Mouse (Mus musculus) lung, embryonic 15.5 days (tissue): ENCODE data around the gene Rnf167. TPM values are rescaled to one million over a fixed set of nuclear protein-coding genes. Genes with fewer than 3 reads are reported as not detected.

Source experiments
- ATAC-seq: fragments of 200-750 bp; cut with Nextera tagmentation; 2 replicates; pipeline ENCODE4 v1.8.0; 2017; ENCODE audit warnings: moderate number of reproducible peaks, borderline replicate concordance; ENCODE audit not compliant: low FRiP score, low TSS enrichment; ENCODE audit errors: extremely low read depth
- H3K27ac ChIP-seq: fragments of 300-500 bp; sonication (generic); 2 replicates; pipeline ENCODE4 v1.5.1; 2015; ENCODE audit warnings: moderate library complexity, mild to moderate bottlenecking, inconsistent platforms
- H3K27me3 ChIP-seq: fragments of 300-500 bp; sonication (generic); 2 replicates; pipeline ENCODE4 v1.6.1; 2015; ENCODE audit warnings: inconsistent platforms
- H3K36me3 ChIP-seq: fragments of 300-500 bp; sonication (generic); 2 replicates; pipeline ENCODE4 v1.6.1; 2015; ENCODE audit warnings: inconsistent platforms
- H3K4me1 ChIP-seq: fragments of 300-500 bp; sonication (generic); 2 replicates; pipeline ENCODE4 v1.6.1; 2015; ENCODE audit warnings: inconsistent platforms
- H3K4me2 ChIP-seq: fragments of 300-500 bp; sonication (generic); 2 replicates; pipeline ENCODE4 v1.6.1; 2015; ENCODE audit warnings: inconsistent platforms, mild to moderate bottlenecking, moderate library complexity
- H3K4me3 ChIP-seq: fragments of 300-500 bp; sonication (generic); 2 replicates; pipeline ENCODE4 v1.5.1; 2015; ENCODE audit warnings: mild to moderate bottlenecking, inconsistent platforms
- H3K9ac ChIP-seq: fragments of 300-500 bp; sonication (generic); 2 replicates; pipeline ENCODE4 v1.6.1; 2015; ENCODE audit warnings: inconsistent platforms
- H3K9me3 ChIP-seq: fragments of 300-500 bp; sonication (generic); 2 replicates; pipeline ENCODE4 v1.6.1; 2016; ENCODE audit warnings: inconsistent platforms
- WGBS: fragments of 180-500 bp; shearing (Covaris S2); methylation state at CpG from one replicate; pipeline ENCODE4 v1.1.7; 2015; 5-methylcytosine and 5-hydroxymethylcytosine counted together
- polyA plus RNA-seq: library from polyadenylated mRNA; unstranded; fragments of >200 nt; fragmentation: Nextera tagmentation; extraction: Ambion mirVana; gene quantifications from 2 replicates; pipeline ENCODE4 v1.2.1, GENCODE M21; 2015

Gene Rnf167
- polyA plus RNA-seq, 1 experiment from 2014 or later: 119 TPM

GRCm38 (mm10) chr11:70669582-70670345 is 22.7 kb downstream of the Rnf167 start:
- Histone ChIP-seq H3K27me3 (no peaks in the 10 kb centered on the region), H3K36me3 (peaks cover 33% of the 10 kb centered on the region), H3K27ac (peak overlapping the region; percentile 99), H3K4me2 (peak overlapping the region; percentile 88), H3K4me1 (peaks cover 23% of the 10 kb centered on the region), H3K9ac (peak overlapping the region; percentile 58), H3K4me3 (peak overlapping the region; percentile 73), H3K9me3 (no peaks in the 10 kb centered on the region)
- WGBS: under 1% methylated on average over 30 of the region's 31 CpGs
- ATAC-seq: peak; percentile 35

DNA sequence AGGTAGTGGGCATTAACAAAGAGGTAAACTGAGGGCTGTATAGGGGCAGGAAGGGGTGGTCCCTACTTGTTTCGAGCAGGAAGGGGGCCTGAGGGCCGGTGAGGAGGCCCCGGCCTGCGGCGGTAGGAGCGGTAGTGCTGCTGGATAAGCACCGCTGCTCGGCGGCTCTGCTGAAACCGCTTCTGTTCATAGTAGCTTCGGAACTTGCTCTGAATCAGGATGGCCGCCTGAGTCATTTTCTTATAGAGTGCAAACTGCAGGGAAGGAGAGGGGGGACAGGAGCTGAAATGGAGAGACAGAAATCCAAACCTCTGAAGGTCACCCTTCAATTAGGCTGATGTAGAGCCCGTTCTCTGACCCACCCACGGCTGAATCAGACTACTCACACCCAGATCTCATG is 23.4 kb downstream of the Rnf167 start:
- peak overlapping the region; percentile 58 for H3K9ac ChIP-seq
- no peaks in the 10 kb centered on the region for H3K27me3 ChIP-seq
- no peak for ATAC-seq
- peak overlapping the region; percentile 73 for H3K4me3 ChIP-seq
- H3K4me2 ChIP-seq: peak overlapping the region; percentile 88
- WGBS: 33% methylated on average over 14 of the region's 14 CpGs
- H3K36me3 ChIP-seq: peaks cover 32% of the 10 kb centered on the region
- H3K4me1 ChIP-seq: peaks cover 23% of the 10 kb centered on the region
- H3K9me3 ChIP-seq: no peaks in the 10 kb centered on the region
- H3K27ac ChIP-seq: peak overlapping the region; percentile 99

- H3K27ac ChIP-seq: no peak overlapping the region
- peaks cover 23% of the 10 kb centered on the region for H3K4me1 ChIP-seq
- ATAC-seq: no peak
- no peaks in the 10 kb centered on the region for H3K27me3 ChIP-seq
- peaks cover 30% of the 10 kb centered on the region for H3K36me3 ChIP-seq
- no peaks in the 10 kb centered on the region for H3K9me3 ChIP-seq
- no peak overlapping the region for H3K4me3 ChIP-seq
- H3K9ac ChIP-seq: no peak overlapping the region
- 0 out of 2 replicates have a peak overlapping the region, but pooled peaks have one; percentile 88 for H3K4me2 ChIP-seq
- WGBS: 84% methylated on average over 16 of the region's 16 CpGs
Observed at GRCm38 (mm10) chr11:70671333-70672047, 24.5 kb downstream of the Rnf167 start.

DNA sequence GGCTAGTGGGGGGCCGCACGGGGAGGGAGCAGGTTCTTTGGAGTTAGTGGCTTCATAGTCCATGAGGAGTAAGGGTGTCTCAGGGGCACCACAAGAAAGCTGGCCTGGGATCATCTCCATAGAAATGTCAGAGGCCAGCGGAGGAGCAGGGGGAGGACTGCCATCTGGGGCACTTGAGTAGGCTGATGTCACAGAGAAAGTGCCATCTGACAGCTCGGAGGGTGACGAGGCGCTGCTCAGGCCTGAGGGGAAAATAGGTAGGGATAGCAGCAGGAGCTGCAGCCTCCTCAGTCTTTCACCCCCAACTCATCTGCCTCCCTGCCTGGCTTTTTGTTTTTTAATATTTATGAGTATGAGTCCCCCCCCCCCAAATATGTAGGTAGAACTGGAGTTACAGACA is 27.0 kb downstream of the Rnf167 start:
- Histone ChIP-seq H3K4me1 (peaks cover 10% of the 10 kb centered on the region), H3K4me3 (no peak overlapping the region), H3K27ac (no peak overlapping the region), H3K9ac (no peak overlapping the region), H3K27me3 (no peaks in the 10 kb centered on the region), H3K9me3 (no peaks in the 10 kb centered on the region), H3K4me2 (no peak overlapping the region), H3K36me3 (peaks cover 41% of the 10 kb centered on the region)
- no peak for ATAC-seq
- 81% methylated on average over 6 of the region's 6 CpGs for WGBS

DNA sequence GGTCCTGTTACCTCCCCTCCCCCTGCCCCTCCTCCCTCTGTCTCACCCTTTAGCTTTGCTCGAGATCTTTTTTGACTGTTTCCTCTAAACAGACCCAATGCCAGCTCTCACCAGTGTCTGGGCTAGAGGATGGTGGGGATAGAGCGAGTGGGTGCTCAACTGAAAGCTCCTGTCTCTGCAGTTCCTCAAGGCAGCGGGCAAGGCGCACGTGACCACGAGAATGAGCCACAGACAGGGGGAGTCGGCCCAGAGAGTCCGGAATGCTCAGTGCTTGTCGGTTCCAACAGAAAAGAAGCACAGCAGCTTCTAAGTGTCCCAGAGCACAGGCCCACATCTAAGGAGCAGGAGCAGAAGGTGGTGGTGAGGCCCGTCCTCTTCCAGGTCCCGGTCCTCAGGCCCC is 27.5 kb downstream of the Rnf167 start:
- no peak overlapping the region for H3K27ac ChIP-seq
- H3K36me3 ChIP-seq: peaks cover 46% of the 10 kb centered on the region
- H3K27me3 ChIP-seq: no peaks in the 10 kb centered on the region
- WGBS: 65% methylated on average over 11 of the region's 11 CpGs
- ATAC-seq: no peak
- H3K4me1 ChIP-seq: peaks cover 10% of the 10 kb centered on the region
- H3K4me3 ChIP-seq: no peak overlapping the region
- no peak overlapping the region for H3K4me2 ChIP-seq
- no peak overlapping the region for H3K9ac ChIP-seq
- no peaks in the 10 kb centered on the region for H3K9me3 ChIP-seq

DNA sequence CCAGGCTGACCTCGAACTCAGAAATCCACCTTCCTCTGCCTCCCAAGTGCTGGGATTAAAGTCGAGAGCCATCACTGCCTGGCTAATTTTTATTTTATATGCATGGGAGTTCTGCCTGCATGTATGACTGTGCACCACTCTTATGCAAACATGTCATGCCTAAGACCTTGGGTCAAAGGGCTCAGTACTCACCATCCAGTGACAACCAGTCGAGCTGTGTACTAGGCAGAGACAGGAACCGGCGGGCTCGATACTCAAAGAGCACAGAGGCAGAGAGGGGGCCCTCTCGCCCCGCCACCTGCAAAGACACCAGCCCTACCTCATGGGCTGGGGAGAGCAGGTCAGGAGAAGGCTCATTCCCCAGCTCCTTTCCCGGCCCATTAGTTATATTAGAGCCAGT is 31.1 kb downstream of the Rnf167 start:
- H3K4me3 ChIP-seq: no peak overlapping the region
- H3K36me3 ChIP-seq: peaks cover 56% of the 10 kb centered on the region
- ATAC-seq: no peak
- H3K4me1 ChIP-seq: peaks cover 9% of the 10 kb centered on the region
- no peaks in the 10 kb centered on the region for H3K27me3 ChIP-seq
- 70% methylated on average over 9 of the region's 9 CpGs for WGBS
- H3K4me2 ChIP-seq: no peak overlapping the region
- H3K9ac ChIP-seq: no peak overlapping the region
- no peaks in the 10 kb centered on the region for H3K9me3 ChIP-seq
- no peak overlapping the region for H3K27ac ChIP-seq

GRCm38 (mm10) chr11:70678576-70678975 is 31.5 kb downstream of the Rnf167 start:
- Histone ChIP-seq H3K9me3 (no peaks in the 10 kb centered on the region), H3K4me3 (no peak overlapping the region), H3K9ac (no peak overlapping the region), H3K36me3 (peaks cover 60% of the 10 kb centered on the region), H3K4me1 (peaks cover 9% of the 10 kb centered on the region), H3K4me2 (no peak overlapping the region), H3K27ac (no peak overlapping the region), H3K27me3 (no peaks in the 10 kb centered on the region)
- 76% methylated on average over 2 of the region's 2 CpGs for WGBS
- no peak for ATAC-seq

DNA sequence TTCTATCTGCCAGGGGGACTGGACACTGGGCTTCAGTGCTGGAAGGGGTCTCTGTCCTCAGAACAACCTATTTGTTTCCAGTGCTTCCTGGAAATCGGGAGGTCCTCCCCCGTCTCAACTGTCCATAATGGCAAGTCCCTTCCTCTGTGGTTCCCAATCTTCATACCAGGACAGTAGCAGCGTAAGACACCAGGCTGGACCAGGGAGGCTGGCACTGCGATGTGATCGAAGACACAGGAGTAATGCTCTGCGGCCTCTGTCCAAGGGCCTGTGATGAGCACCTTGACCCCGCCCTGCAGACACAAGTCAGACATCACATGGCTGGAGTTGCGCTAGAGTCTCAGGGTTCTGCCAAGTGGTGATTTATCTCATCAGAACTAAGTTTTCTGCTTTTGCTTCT is 32.3 kb downstream of the Rnf167 start:
- Histone ChIP-seq H3K27me3 (no peaks in the 10 kb centered on the region), H3K4me2 (no peak overlapping the region), H3K27ac (no peak overlapping the region), H3K4me1 (peaks cover 9% of the 10 kb centered on the region), H3K4me3 (no peak overlapping the region), H3K9ac (no peak overlapping the region), H3K9me3 (no peaks in the 10 kb centered on the region), H3K36me3 (peaks cover 61% of the 10 kb centered on the region)
- 94% methylated on average over 8 of the region's 8 CpGs for WGBS
- ATAC-seq: no peak

DNA sequence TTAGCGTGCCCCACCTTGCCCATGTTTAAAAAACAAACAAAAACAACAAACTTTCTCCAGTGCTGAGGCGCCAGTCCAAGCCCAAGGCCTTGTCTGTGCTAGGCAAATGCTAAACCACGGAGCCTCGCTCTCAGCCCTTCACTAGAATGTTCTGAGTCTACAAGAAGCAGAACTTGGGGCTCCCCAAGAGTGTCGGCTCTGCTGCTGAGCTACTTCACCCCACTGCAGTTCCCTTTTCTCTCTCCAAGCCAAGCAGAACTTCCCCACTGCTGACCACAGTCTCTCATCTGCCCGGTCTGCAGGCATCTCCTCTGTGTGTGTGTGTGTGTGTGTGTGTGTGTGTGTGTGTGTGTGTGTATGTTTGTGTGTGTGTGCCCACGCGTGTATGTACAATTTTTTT is 32.9 kb downstream of the Rnf167 start:
- Histone ChIP-seq H3K9ac (no peak overlapping the region), H3K27ac (no peak overlapping the region), H3K9me3 (no peaks in the 10 kb centered on the region), H3K4me3 (no peak overlapping the region), H3K4me1 (peaks cover 9% of the 10 kb centered on the region), H3K27me3 (no peaks in the 10 kb centered on the region), H3K4me2 (no peak overlapping the region), H3K36me3 (peaks cover 62% of the 10 kb centered on the region)
- 89% methylated on average over 7 of the region's 8 CpGs for WGBS
- no peak for ATAC-seq

- Histone ChIP-seq H3K4me3 (no peak overlapping the region), H3K9ac (no peak overlapping the region), H3K27ac (no peak overlapping the region), H3K4me1 (peaks cover 9% of the 10 kb centered on the region), H3K4me2 (no peak overlapping the region), H3K27me3 (no peaks in the 10 kb centered on the region), H3K9me3 (no peaks in the 10 kb centered on the region), H3K36me3 (peaks cover 63% of the 10 kb centered on the region)
- ATAC-seq: no peak
- WGBS: 68% methylated on average over 12 of the region's 12 CpGs
Observed at GRCm38 (mm10) chr11:70681170-70681569, 34.1 kb downstream of the Rnf167 start.

DNA sequence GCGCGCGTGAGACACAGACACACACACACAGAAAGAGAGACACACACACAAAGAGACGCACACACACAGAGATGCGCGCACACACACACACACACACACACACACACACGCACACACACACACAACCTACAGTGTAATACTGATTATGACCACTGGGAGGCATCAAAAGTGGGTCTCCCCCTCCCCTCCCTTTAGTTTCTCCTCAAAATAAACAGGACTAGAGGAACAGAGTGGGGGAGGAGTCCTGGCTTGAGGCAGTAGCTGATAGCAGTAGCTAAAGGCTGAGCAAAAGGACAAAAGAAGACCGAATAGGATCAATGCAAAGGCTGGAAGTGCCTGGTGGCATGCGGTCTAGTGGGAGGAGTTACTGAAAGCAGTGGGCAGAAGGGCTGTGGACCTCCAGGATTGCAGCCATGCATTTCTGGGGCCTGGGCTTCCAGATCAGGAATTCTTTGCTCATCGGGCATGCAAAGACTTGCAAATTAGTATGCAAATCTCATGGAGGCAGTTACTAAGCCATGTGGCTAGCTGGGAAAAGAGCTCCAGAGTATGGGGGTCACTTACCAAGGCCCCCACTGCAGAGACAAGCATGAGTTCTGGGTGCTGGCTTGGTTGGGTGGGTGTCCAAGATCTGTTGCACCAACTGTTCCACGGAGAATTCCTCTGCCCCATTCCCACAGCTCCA is 35.0 kb downstream of the Rnf167 start:
- H3K9me3 ChIP-seq: no peaks in the 10 kb centered on the region
- H3K36me3 ChIP-seq: peaks cover 54% of the 10 kb centered on the region
- H3K27ac ChIP-seq: no peak overlapping the region
- no peak overlapping the region for H3K4me2 ChIP-seq
- no peak overlapping the region for H3K9ac ChIP-seq
- no peaks in the 10 kb centered on the region for H3K27me3 ChIP-seq
- peak; percentile 56 for ATAC-seq
- no peak overlapping the region for H3K4me3 ChIP-seq
- peaks cover 17% of the 10 kb centered on the region for H3K4me1 ChIP-seq
- 31% methylated on average over 11 of the region's 11 CpGs for WGBS

DNA sequence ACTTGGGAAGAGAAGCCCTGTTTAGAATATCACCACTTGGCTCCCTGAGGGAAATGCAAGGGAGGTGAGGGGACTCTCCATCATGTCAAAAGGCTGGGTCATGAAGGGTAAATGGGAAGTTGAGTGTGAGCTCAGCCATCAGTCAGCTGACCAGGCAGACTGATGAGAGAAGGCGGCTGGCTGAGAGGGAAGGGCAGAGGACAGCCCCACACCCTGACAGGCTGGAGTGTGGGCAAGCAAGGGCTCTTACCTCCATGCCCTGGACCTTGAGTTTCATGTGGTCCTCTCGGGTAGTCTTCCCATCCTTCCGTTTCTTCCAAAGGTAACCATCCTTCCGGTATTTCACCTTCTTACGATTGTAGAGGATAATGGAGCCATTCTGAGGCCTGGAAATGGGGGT is 36.6 kb downstream of the Rnf167 start:
- peaks cover 52% of the 10 kb centered on the region for H3K36me3 ChIP-seq
- no peak for ATAC-seq

More for the DNA sequence above, 36.6 kb downstream of the Rnf167 start:
- H3K4me2 ChIP-seq: no peak overlapping the region
- no peak overlapping the region for H3K4me3 ChIP-seq
- no peak overlapping the region for H3K27ac ChIP-seq
- no peak overlapping the region for H3K9ac ChIP-seq
- WGBS: 85% methylated on average over 5 of the region's 5 CpGs
- no peaks in the 10 kb centered on the region for H3K9me3 ChIP-seq
- H3K4me1 ChIP-seq: peaks cover 25% of the 10 kb centered on the region
- no peaks in the 10 kb centered on the region for H3K27me3 ChIP-seq
